Mouse (Mus musculus) lung, adult 2 months (tissue): Measurements from ENCODE around the gene 4930572O03Rik.
"Not testable (repeated sequence)": the region's sequence is repeated elsewhere in the genome, so short reads cannot be mapped to it uniquely, and the experiment has no call there.

Source experiments
- CTCF ChIP-seq: fragments of 200-500 bp; IDR thresholded peaks from 2 replicates; pipeline ENCODE4 v1.5.1; 2011; ENCODE audit warnings: mild to moderate bottlenecking, low read length, control low read depth; ENCODE audit not compliant: insufficient read depth
- POLR2A ChIP-seq: fragments of 200-500 bp; IDR thresholded peaks from 2 replicates; pipeline ENCODE4 v1.6.1; 2011; ENCODE audit warnings: low read depth, mild to moderate bottlenecking, control low read depth, low read length, borderline replicate concordance; ENCODE audit errors: extremely low read depth

DNA sequence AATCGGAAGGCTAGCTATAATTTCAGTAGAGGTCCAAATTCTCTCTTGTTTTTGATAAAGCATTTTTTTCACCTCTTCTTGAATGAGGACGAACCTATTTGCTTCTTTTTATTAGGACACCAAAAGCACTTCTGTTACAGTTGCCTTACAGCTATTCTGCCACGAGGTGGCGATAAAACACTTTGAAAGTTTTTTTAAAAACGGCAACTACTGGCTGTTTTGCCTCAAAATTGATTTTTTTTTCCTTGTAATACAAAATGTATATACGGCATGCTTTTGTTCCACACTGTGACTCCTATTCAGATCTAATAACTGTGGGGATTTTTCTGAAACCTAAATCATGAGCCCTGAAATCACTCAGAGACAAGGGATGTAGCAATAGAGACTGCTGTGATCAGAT lies 11.2 kb downstream of the 4930572O03Rik start:
- TF ChIP-seq CTCF, POLR2A: not testable (repeated sequence)
